Mouse (Mus musculus): ENCODE measurements at regions not wholly inside any gene's neighbourhood (a gene's known extent, or its start where the extent isn't known, plus 50 kb on each side); places are given as distances from the start of the nearest gene placed in this dataset.
"Not testable (repeated sequence)": the region's sequence is repeated elsewhere in the genome, so short reads cannot be mapped to it uniquely, and the experiment has no call there.

GRCm38 (mm10) chr3:21991681-21992152 lies 84.7 kb upstream of the Tbl1xr1 start:
- ATAC-seq (ENCODE audit: extremely low read depth, insufficient number of reproducible peaks, low FRiP score, poor library complexity, severe bottlenecking): peak; percentile 60

- ATAC-seq (ENCODE audit: extremely low read depth, insufficient number of reproducible peaks, low FRiP score, poor library complexity, severe bottlenecking): no peak
These were observed 84.2 kb upstream of the Tbl1xr1 start for GRCm38 (mm10) chr3:21992203-21992602.

GRCm38 (mm10) chr3:21993961-21994360 lies 82.5 kb upstream of the Tbl1xr1 start:
- no peak for ATAC-seq (ENCODE audit: extremely low read depth, insufficient number of reproducible peaks, low FRiP score, poor library complexity, severe bottlenecking)

- ATAC-seq (ENCODE audit: extremely low read depth, insufficient number of reproducible peaks, low FRiP score, poor library complexity, severe bottlenecking): no peak
These were observed 80.7 kb upstream of the Tbl1xr1 start for GRCm38 (mm10) chr3:21995566-21996391.

- ATAC-seq (ENCODE audit: extremely low read depth, insufficient number of reproducible peaks, low FRiP score, poor library complexity, severe bottlenecking): no peak
These were observed 79.1 kb upstream of the Tbl1xr1 start for GRCm38 (mm10) chr3:21997387-21997786.

GRCm38 (mm10) chr3:22005456-22005855 lies 71.0 kb upstream of the Tbl1xr1 start:
- ATAC-seq (ENCODE audit: extremely low read depth, insufficient number of reproducible peaks, low FRiP score, poor library complexity, severe bottlenecking): no peak

- ATAC-seq (ENCODE audit: extremely low read depth, insufficient number of reproducible peaks, low FRiP score, poor library complexity, severe bottlenecking): no peak
These were observed 70.3 kb upstream of the Tbl1xr1 start for GRCm38 (mm10) chr3:22006113-22006512.

GRCm38 (mm10) chr3:22006651-22007050 lies 69.8 kb upstream of the Tbl1xr1 start:
- ATAC-seq (ENCODE audit: extremely low read depth, insufficient number of reproducible peaks, low FRiP score, poor library complexity, severe bottlenecking): no peak

- ATAC-seq (ENCODE audit: extremely low read depth, insufficient number of reproducible peaks, low FRiP score, poor library complexity, severe bottlenecking): no peak
These were observed 68.7 kb upstream of the Tbl1xr1 start for GRCm38 (mm10) chr3:22007736-22008135.

GRCm38 (mm10) chr3:22008432-22008831 lies 68.0 kb upstream of the Tbl1xr1 start:
- no peak for ATAC-seq (ENCODE audit: extremely low read depth, insufficient number of reproducible peaks, low FRiP score, poor library complexity, severe bottlenecking)

GRCm38 (mm10) chr3:22009898-22010699 lies 66.4 kb upstream of the Tbl1xr1 start:
- no peak for ATAC-seq (ENCODE audit: extremely low read depth, insufficient number of reproducible peaks, low FRiP score, poor library complexity, severe bottlenecking)

GRCm38 (mm10) chr3:22010700-22010991 lies 65.8 kb upstream of the Tbl1xr1 start:
- not testable (repeated sequence) for ATAC-seq (ENCODE audit: extremely low read depth, insufficient number of reproducible peaks, low FRiP score, poor library complexity, severe bottlenecking)

GRCm38 (mm10) chr3:22021360-22021935 lies 55.0 kb upstream of the Tbl1xr1 start:
- 0 out of 2 replicates have a peak, but pooled peaks have one; percentile 43 for ATAC-seq (ENCODE audit: extremely low read depth, insufficient number of reproducible peaks, low FRiP score, poor library complexity, severe bottlenecking)

- peak; percentile 18; the same call in 1 of the 2 replicates for ATAC-seq (ENCODE audit: extremely low read depth, insufficient number of reproducible peaks, low FRiP score, poor library complexity, severe bottlenecking)
These were observed 54.0 kb upstream of the Tbl1xr1 start for GRCm38 (mm10) chr3:22022418-22022817.

GRCm38 (mm10) chr3:22023049-22023448 lies 53.4 kb upstream of the Tbl1xr1 start:
- no peak for ATAC-seq (ENCODE audit: extremely low read depth, insufficient number of reproducible peaks, low FRiP score, poor library complexity, severe bottlenecking)

- ATAC-seq (ENCODE audit: extremely low read depth, insufficient number of reproducible peaks, low FRiP score, poor library complexity, severe bottlenecking): no peak
These were observed 52.9 kb upstream of the Tbl1xr1 start for GRCm38 (mm10) chr3:22023551-22023950.

- no peak for ATAC-seq (ENCODE audit: extremely low read depth, insufficient number of reproducible peaks, low FRiP score, poor library complexity, severe bottlenecking)
These were observed 52.3 kb upstream of the Tbl1xr1 start for GRCm38 (mm10) chr3:22024200-22024599.

- no peak for ATAC-seq (ENCODE audit: extremely low read depth, insufficient number of reproducible peaks, low FRiP score, poor library complexity, severe bottlenecking)
These were observed 51.3 kb upstream of the Tbl1xr1 start for GRCm38 (mm10) chr3:22025119-22025518.

GRCm38 (mm10) chr3:22025615-22026014 lies 50.8 kb upstream of the Tbl1xr1 start:
- no peak for ATAC-seq (ENCODE audit: extremely low read depth, insufficient number of reproducible peaks, low FRiP score, poor library complexity, severe bottlenecking)

Measured in neutrophil, adult 5-6 weeks (primary cell).